Mouse (Mus musculus) thymus, adult 2 months (tissue): ENCODE data around the gene Fbf1. TPM values are rescaled to one million over a fixed set of nuclear protein-coding genes. Genes with fewer than 3 reads are reported as not detected.

Source experiments
- DNase-seq: peaks from one replicate; pipeline ENCODE4 v3.0.0; 2021
- H3K27ac ChIP-seq: fragments of 200-500 bp; 2 replicates; pipeline ENCODE4 v1.5.1; 2012; ENCODE audit warnings: low read length, control low read depth; ENCODE audit not compliant: control insufficient read depth, insufficient read depth
- H3K27me3 ChIP-seq: fragments of 200-500 bp; 2 replicates; pipeline ENCODE4 v1.6.1; 2012; ENCODE audit warnings: mild to moderate bottlenecking, low read length, moderate library complexity, mixed read lengths; ENCODE audit not compliant: control insufficient read depth, insufficient read depth
- H3K36me3 ChIP-seq: fragments of 200-500 bp; 2 replicates; pipeline ENCODE4 v1.6.1; 2012; ENCODE audit warnings: mild to moderate bottlenecking, low read length, moderate library complexity; ENCODE audit not compliant: control insufficient read depth, insufficient read depth
- H3K4me1 ChIP-seq: fragments of 200-500 bp; replicated peaks from 2 replicates; pipeline ENCODE4 v1.6.1; 2012; ENCODE audit warnings: low read length; ENCODE audit not compliant: control insufficient read depth, insufficient read depth
- H3K4me3 ChIP-seq: fragments of 200-500 bp; 2 replicates; pipeline ENCODE4 v1.5.1; 2012; ENCODE audit warnings: mild to moderate bottlenecking, low read length, control low read depth, moderate library complexity; ENCODE audit not compliant: control insufficient read depth, insufficient read depth
- CTCF ChIP-seq: fragments of 200-500 bp; IDR thresholded peaks from 2 replicates; pipeline ENCODE4 v1.5.1; 2012; ENCODE audit warnings: mild to moderate bottlenecking, control low read depth, low read length, moderate library complexity, borderline replicate concordance; ENCODE audit not compliant: control insufficient read depth, poor library complexity, insufficient read depth; ENCODE audit errors: extremely low read depth
- POLR2A ChIP-seq: fragments of 200-500 bp; IDR thresholded peaks from 2 replicates; pipeline ENCODE4 v1.6.1; 2012; ENCODE audit warnings: mild to moderate bottlenecking, low read length, control low read depth, moderate library complexity; ENCODE audit not compliant: control insufficient read depth, poor library complexity, insufficient read depth; ENCODE audit errors: extremely low read depth
- WGBS: fragments of 180-500 bp; shearing (Covaris S2); methylation state at CpG from one replicate; pipeline ENCODE4 v1.1.7; 2018; 5-methylcytosine and 5-hydroxymethylcytosine counted together
- polyA plus RNA-seq: library from polyadenylated mRNA; depleted of rRNA; stranded (reverse); fragments of >200 nt; gene quantifications from 2 replicates; pipeline ENCODE4 v1.2.3, GENCODE M21; 2012

Gene Fbf1
- polyA plus RNA-seq, 1 experiment = 30.3 TPM

DNA sequence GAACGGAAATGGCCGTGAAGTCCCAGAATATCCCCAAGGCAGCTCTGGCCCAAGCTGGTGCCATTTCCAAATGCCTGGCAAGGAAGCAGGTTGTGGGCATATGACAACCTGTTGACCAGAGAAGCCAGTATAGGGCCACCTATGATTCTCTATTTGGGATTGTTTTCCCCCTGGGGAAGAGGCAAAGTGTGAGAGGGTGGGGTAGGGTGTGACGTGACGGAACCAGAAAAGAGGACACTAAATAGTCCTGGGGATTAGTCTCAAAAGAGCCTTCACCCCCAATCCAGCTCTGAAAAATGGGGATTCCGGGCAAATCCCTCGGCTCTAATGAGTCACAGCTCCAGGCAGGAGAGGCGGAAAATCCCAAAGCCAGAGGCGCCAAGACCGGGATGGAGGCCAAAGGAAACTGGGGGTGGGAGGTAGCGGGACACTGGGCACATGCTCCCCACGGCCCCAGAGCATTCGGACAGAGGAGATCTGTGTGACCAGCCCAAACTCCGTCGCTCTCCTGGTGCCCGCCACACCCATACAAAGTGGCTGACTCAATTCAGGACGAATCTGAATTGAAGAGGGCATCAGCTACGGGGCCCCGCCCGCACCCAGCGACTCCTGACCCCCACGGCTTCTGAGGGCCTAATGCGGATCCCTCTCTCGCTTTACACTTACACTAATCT, 59.4 kb downstream of the Fbf1 start:
- H3K27me3 ChIP-seq = peaks cover 11% of the 10 kb centered on the region; the same call in 1 of the 2 replicates
- H3K27ac ChIP-seq = peak overlapping the region; percentile 19; the same call in 1 of the 2 replicates
- DNase-seq = no peak
- WGBS = 68% methylated on average over 23 of the region's 23 CpGs
- H3K36me3 ChIP-seq = no peaks in the 10 kb centered on the region
- H3K4me1 ChIP-seq = peaks cover 8% of the 10 kb centered on the region; the same call in 1 of the 2 replicates
- H3K4me3 ChIP-seq = 0 out of 2 replicates have a peak overlapping the region, but pooled peaks have one; percentile 7
- no peak for TF ChIP-seq POLR2A
- TF ChIP-seq CTCF = no peak

DNA sequence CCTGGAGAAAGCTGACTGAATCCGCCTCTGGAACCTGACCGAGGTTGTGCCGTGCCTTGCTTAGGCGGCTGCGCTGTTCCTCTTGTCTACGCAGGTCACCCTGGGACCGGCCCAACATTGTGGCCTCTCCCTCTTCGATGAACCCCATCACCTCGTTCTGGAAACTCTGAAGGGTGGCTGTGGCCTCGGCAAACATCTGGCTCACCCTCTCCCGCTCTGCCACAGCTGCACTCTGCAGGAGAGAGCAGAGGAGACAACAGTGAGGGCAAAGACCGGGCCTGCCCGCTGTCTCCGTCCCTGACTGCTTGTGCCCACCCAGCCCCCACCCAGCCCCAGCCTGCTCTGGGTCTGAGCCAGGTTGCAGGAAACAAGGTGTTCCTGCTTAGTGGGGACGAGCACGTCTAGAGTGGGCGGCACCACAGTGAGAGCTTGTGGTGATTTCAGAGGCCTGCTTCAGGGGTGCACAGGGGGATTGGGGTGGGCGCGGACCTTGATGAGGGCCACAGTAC, 60.1 kb downstream of the Fbf1 start:
- H3K27me3 ChIP-seq = peaks cover 11% of the 10 kb centered on the region; the same call in 1 of the 2 replicates
- peaks cover 8% of the 10 kb centered on the region; the same call in 1 of the 2 replicates for H3K4me1 ChIP-seq
- H3K27ac ChIP-seq = peak overlapping the region; percentile 19; the same call in 1 of the 2 replicates

DNA sequence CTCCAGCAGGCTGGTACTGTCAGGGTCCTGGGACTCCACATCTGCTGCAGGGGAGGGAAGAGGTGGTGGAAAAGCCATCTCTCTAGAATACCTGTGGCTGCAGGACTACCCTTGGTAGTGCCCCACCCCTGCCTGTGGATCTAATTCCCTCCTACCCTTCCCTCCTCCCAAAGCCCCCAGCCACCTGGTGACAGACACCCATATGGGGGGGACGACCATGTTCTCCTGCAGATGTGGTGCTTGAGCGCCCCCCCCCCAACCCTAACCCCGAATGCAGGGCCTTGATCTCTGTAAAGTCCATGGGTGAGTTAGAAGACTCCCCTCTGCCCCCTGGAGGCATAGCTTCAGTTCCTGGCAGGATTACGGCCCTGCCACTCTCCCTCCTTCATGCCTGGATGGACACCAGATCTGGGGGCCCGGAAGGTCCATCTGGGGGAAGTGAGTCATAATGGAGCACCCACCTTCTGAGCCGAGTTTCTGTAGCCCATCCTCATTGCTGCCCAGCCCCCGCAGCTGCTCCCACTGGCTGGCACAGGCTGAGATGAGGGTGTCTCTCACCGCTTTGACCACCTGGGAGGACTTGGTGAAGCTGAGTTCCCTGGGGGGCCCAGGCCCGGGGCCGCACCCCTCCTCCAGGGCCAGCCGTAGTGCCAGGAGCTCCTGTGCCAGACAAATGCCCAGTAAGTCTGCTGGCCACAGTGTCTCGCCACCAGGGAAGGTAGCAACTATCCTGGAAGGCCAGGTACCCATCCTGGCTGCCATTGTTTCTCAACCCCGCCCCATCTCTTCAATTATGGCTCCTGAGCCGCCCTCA, 60.8 kb downstream of the Fbf1 start:
- Histone ChIP-seq H3K27me3 (peaks cover 11% of the 10 kb centered on the region; the same call in 1 of the 2 replicates), H3K27ac (no peak overlapping the region), H3K4me3 (no peak overlapping the region), H3K36me3 (no peaks in the 10 kb centered on the region), H3K4me1 (peaks cover 8% of the 10 kb centered on the region; the same call in 1 of the 2 replicates)
- no peak for DNase-seq
- whole genome bisulfite sequencing = 79% methylated on average over 14 of the region's 14 CpGs
- no peak for TF ChIP-seq POLR2A

More for the DNA sequence above, 60.1 kb downstream of the Fbf1 start:
- no peaks in the 10 kb centered on the region for H3K36me3 ChIP-seq
- 0 out of 2 replicates have a peak overlapping the region, but pooled peaks have one; percentile 7 for H3K4me3 ChIP-seq
- no peak for DNase-seq
- WGBS = 84% methylated on average over 19 of the region's 19 CpGs
- TF ChIP-seq POLR2A (no peak), CTCF (no peak)

DNA sequence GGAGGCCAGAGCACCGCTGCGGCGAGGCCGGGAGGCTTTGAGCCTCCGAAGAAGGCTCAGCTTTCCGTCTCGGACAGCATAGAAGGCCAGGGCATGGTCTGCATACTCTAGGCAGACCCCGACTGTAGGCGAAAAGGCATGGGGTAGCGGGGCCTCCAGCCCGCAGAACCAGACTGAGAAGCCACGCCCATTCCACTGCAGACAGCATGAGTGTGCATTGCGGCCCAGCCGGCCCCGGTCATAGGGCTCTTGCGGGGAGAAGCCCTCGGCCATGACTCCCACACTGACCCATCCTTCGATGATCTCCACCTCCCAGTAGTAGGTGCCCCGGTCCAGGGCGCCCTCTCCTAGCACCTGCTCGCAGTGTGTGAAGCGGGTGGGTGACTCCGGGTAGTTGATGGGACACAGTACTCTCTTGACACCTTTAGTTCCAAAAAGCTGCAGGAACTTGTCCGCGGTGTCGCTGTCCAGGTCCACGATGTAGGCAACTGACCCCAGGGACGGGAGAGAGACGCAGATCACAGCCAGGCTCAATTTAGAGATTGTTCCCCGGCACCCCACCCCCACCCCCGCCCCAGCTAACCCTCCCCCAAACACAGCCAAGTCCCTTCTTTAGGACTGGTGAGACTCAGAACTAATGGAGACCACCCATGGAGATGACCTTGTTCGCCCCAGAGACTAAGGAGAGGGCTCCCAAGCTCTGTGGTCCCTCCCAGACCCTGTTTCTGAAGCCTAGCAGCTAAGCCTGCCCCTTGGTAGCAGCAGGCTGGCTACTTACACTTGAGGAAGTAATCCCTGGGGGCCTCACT, 61.6 kb downstream of the Fbf1 start:
- WGBS = 94% methylated on average over 32 of the region's 32 CpGs
- Histone ChIP-seq H3K36me3 (no peaks in the 10 kb centered on the region), H3K27me3 (peaks cover 11% of the 10 kb centered on the region; the same call in 1 of the 2 replicates), H3K4me1 (peaks cover 8% of the 10 kb centered on the region; the same call in 1 of the 2 replicates), H3K27ac (no peak overlapping the region), H3K4me3 (no peak overlapping the region)
- no peak for DNase-seq
- TF ChIP-seq CTCF (no peak), POLR2A (no peak)

DNA sequence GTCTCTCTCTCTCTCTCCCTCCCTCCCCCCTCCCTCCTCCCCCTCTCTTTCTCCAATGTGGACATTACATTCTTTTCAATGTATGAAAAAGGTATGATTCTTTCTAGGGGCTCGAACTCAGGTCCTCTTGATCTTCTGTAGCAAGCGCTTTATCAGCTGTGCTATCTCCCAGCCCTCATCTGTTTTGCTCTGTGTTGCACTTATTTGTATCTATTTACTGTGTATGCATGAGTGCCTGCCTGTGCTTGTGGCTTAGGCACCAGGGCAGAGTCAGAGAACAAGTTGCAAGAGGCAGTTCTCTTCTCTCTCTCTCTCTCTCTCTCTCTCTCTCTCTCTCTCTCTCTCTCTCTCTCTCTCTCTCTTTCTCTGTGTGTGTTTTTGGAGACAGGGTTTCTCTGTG, 62.9 kb downstream of the Fbf1 start:
- WGBS = 84% methylated on average over 2 of the region's 2 CpGs
- TF ChIP-seq POLR2A (no peak), CTCF (no peak)
- no peak overlapping the region for H3K27ac ChIP-seq
- no peaks in the 10 kb centered on the region for H3K36me3 ChIP-seq
- H3K4me3 ChIP-seq = no peak overlapping the region
- H3K27me3 ChIP-seq = peaks cover 7% of the 10 kb centered on the region; the same call in 1 of the 2 replicates
- H3K4me1 ChIP-seq = peaks cover 8% of the 10 kb centered on the region; the same call in 1 of the 2 replicates
- no peak for DNase-seq

DNA sequence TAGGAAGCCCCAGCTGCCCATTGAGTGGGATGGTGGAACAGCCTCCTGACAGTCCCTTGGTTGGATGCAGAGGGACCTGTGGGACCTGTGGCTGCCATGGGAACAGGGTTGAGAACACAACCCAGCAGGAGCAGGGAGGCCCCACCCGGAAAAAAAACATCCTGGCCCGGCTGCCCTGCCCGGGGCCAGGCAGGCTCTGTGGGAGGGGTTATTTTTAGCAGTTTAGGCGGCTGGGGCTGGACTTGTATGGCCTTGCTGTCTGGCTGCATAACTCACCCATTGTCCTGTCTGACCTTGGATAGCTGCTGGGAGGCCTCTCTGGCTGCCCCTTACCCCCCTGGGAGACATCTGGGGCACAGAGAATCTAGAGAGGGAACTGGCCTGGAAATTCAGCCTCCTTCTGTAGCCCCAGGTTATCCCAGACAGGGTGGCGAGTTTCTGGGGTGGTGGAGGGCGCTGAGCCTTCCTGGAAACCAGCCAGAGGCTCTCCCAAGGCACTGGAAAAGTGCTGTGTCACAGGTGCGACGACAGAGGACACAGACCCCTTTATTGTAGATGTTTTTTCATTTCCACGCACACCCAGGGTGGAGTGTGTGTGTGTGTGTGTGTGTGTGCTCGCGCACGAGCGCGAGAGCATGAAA, 63.8 kb downstream of the Fbf1 start:
- H3K4me3 ChIP-seq = no peak overlapping the region
- 46% methylated on average over 14 of the region's 14 CpGs for WGBS
- H3K4me1 ChIP-seq = no peaks in the 10 kb centered on the region
- H3K36me3 ChIP-seq = no peaks in the 10 kb centered on the region
- H3K27me3 ChIP-seq = no peaks in the 10 kb centered on the region; the same call in 1 of the 2 replicates
- TF ChIP-seq CTCF = no peak
- DNase-seq = no peak
- H3K27ac ChIP-seq = no peak overlapping the region
